Mouse (Mus musculus): ENCODE results near the gene Col25a1. TPM values are rescaled to one million over a fixed set of nuclear protein-coding genes. Genes with fewer than 3 reads are reported as not detected.

Gene Col25a1
- polyA plus RNA-seq, 1 experiment from 2014 or later, result 10.0 TPM

- Histone ChIP-seq H3K4me3 (no peak overlapping the region), H3K9ac (no peak overlapping the region), H3K36me3 (no peaks in the 10 kb centered on the region), H3K9me3 (replicated peaks) (no peaks in the 10 kb centered on the region), H3K4me2 (replicated peaks) (no peak overlapping the region), H3K4me1 (peaks cover 12% of the 10 kb centered on the region), H3K27me3 (no peaks in the 10 kb centered on the region), H3K27ac (no peak overlapping the region)
- WGBS, result 42% methylated on average over 8 of the region's 8 CpGs
- no peak for ATAC-seq (ENCODE audit: low FRiP score)
These were observed 273.5 kb downstream of the Col25a1 start for GRCm38 (mm10) chr3:130404525-130405409.

DNA sequence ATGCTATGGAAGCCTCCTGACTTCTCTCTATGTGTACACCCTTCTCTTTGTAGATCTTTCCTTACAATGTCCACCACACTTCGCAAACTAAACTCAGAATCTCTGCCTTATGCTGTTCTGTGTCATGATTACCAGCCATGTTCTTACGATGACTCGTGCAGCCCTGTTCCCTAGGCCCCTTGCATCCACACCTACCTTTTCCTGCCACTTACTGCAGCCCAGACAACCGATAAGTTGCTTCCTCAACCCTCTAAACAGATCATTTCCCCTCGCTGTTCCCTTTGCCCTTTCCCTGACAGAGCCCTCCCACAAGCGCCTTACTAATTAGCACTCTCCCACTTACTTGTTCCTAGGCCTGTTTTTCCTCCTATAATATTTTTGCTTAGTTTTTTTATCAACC is 275.9 kb downstream of the Col25a1 start:
- Histone ChIP-seq H3K4me3 (no peak overlapping the region), H3K36me3 (no peaks in the 10 kb centered on the region), H3K4me2 (replicated peaks) (no peak overlapping the region), H3K27ac (no peak overlapping the region), H3K4me1 (peaks cover 4% of the 10 kb centered on the region), H3K27me3 (no peaks in the 10 kb centered on the region), H3K9ac (no peak overlapping the region), H3K9me3 (replicated peaks) (no peaks in the 10 kb centered on the region)
- WGBS, result 70% methylated on average over 6 of the region's 6 CpGs
- no peak for ATAC-seq (ENCODE audit: low FRiP score)

DNA sequence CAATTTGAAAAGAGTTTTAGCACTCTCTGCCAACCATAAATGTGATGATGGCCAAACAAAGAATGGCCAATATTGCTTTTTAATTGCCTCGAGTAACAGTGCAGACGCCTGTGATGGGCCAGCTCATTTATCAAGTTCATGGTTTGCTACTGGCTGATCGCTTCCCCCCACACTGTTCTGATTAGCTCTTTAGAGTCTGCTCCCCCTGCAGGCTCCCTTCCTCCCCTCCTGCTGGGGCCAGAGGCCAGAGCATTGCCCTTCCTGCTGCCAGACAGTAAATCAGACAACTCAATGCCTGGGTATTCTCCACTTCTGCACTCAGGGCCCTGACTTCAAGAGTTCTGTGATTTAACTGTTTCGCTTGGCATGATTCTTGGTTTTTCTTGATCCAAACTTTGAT is 281.9 kb downstream of the Col25a1 start:
- Histone ChIP-seq H3K9ac (no peak overlapping the region), H3K27ac (no peak overlapping the region), H3K9me3 (replicated peaks) (no peaks in the 10 kb centered on the region), H3K36me3 (no peaks in the 10 kb centered on the region), H3K4me2 (replicated peaks) (no peak overlapping the region), H3K27me3 (no peaks in the 10 kb centered on the region), H3K4me1 (peaks cover 3% of the 10 kb centered on the region; the same call in 1 of the 2 replicates), H3K4me3 (no peak overlapping the region)
- ATAC-seq (ENCODE audit: low FRiP score), result no peak
- WGBS, result 29% methylated on average over 4 of the region's 4 CpGs

- WGBS, result 83% methylated on average over 9 of the region's 9 CpGs
- no peak overlapping the region for H3K4me3 ChIP-seq
- H3K4me1 ChIP-seq, result no peaks in the 10 kb centered on the region
- H3K4me2 ChIP-seq (replicated peaks), result no peak overlapping the region
- no peaks in the 10 kb centered on the region for H3K9me3 ChIP-seq (replicated peaks)
- H3K9ac ChIP-seq, result no peak overlapping the region
- H3K36me3 ChIP-seq, result no peaks in the 10 kb centered on the region
- H3K27me3 ChIP-seq, result no peaks in the 10 kb centered on the region
- H3K27ac ChIP-seq, result no peak overlapping the region
- no peak for ATAC-seq (ENCODE audit: low FRiP score)
These were observed 287.6 kb downstream of the Col25a1 start for GRCm38 (mm10) chr3:130418951-130419350.

GRCm38 (mm10) chr3:130428796-130429195 is 297.5 kb downstream of the Col25a1 start:
- no peak overlapping the region for H3K4me3 ChIP-seq
- no peaks in the 10 kb centered on the region for H3K36me3 ChIP-seq
- no peak overlapping the region for H3K9ac ChIP-seq
- no peaks in the 10 kb centered on the region for H3K9me3 ChIP-seq (replicated peaks)
- H3K4me2 ChIP-seq (replicated peaks), result no peak overlapping the region
- WGBS, result 90% methylated on average over 4 of the region's 4 CpGs
- H3K27me3 ChIP-seq, result no peaks in the 10 kb centered on the region
- no peak for ATAC-seq (ENCODE audit: low FRiP score)
- no peaks in the 10 kb centered on the region for H3K4me1 ChIP-seq
- no peak overlapping the region for H3K27ac ChIP-seq

GRCm38 (mm10) chr3:130430052-130430451 is 298.8 kb downstream of the Col25a1 start:
- H3K36me3 ChIP-seq, result no peaks in the 10 kb centered on the region
- no peak overlapping the region for H3K4me3 ChIP-seq
- ATAC-seq (ENCODE audit: low FRiP score), result no peak
- no peak overlapping the region for H3K9ac ChIP-seq
- H3K9me3 ChIP-seq (replicated peaks), result no peaks in the 10 kb centered on the region
- H3K27ac ChIP-seq, result no peak overlapping the region
- no peaks in the 10 kb centered on the region for H3K27me3 ChIP-seq
- H3K4me2 ChIP-seq (replicated peaks), result no peak overlapping the region
- WGBS, result 76% methylated on average over 5 of the region's 5 CpGs
- H3K4me1 ChIP-seq, result no peaks in the 10 kb centered on the region

- Histone ChIP-seq H3K4me2 (replicated peaks) (no peak overlapping the region), H3K9ac (no peak overlapping the region), H3K27me3 (no peaks in the 10 kb centered on the region), H3K36me3 (no peaks in the 10 kb centered on the region), H3K4me3 (no peak overlapping the region), H3K27ac (no peak overlapping the region), H3K9me3 (replicated peaks) (no peaks in the 10 kb centered on the region), H3K4me1 (no peaks in the 10 kb centered on the region)
- no peak for ATAC-seq (ENCODE audit: low FRiP score)
- WGBS, result 86% methylated on average over 5 of the region's 5 CpGs
These were observed 301.5 kb downstream of the Col25a1 start for GRCm38 (mm10) chr3:130432818-130433217.

DNA sequence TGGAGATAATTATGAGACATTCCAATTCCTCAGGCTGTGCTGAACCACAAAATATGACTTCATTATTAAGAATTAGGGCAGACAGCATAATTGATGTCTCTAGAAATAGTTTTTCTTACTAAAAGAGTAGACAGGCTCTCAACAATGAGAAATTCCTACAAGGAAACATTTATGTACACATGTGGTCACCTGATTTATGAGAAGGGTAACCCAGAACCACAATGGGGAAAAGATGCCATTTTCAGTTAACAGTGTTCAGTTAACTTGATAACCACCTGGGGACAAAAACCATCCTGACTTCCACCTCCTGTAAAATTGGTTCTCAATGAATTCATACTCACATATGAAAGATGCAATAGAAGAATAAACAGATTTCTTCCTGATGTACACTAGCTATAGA is 305.7 kb downstream of the Col25a1 start:
- H3K4me1 ChIP-seq, result no peaks in the 10 kb centered on the region
- no peak overlapping the region for H3K4me2 ChIP-seq (replicated peaks)
- H3K9ac ChIP-seq, result no peak overlapping the region
- no peaks in the 10 kb centered on the region for H3K27me3 ChIP-seq
- no peak overlapping the region for H3K4me3 ChIP-seq
- H3K27ac ChIP-seq, result no peak overlapping the region
- no peaks in the 10 kb centered on the region for H3K9me3 ChIP-seq (replicated peaks)
- H3K36me3 ChIP-seq, result no peaks in the 10 kb centered on the region
- no peak for ATAC-seq (ENCODE audit: low FRiP score)

GRCm38 (mm10) chr3:130439767-130440166 is 308.5 kb downstream of the Col25a1 start:
- 81% methylated on average over 6 of the region's 6 CpGs for WGBS
- no peaks in the 10 kb centered on the region for H3K4me1 ChIP-seq
- no peaks in the 10 kb centered on the region for H3K36me3 ChIP-seq
- no peak overlapping the region for H3K27ac ChIP-seq
- H3K4me3 ChIP-seq, result no peak overlapping the region
- H3K9ac ChIP-seq, result no peak overlapping the region
- H3K27me3 ChIP-seq, result no peaks in the 10 kb centered on the region
- no peak overlapping the region for H3K4me2 ChIP-seq (replicated peaks)
- ATAC-seq (ENCODE audit: low FRiP score), result no peak
- no peaks in the 10 kb centered on the region for H3K9me3 ChIP-seq (replicated peaks)

DNA sequence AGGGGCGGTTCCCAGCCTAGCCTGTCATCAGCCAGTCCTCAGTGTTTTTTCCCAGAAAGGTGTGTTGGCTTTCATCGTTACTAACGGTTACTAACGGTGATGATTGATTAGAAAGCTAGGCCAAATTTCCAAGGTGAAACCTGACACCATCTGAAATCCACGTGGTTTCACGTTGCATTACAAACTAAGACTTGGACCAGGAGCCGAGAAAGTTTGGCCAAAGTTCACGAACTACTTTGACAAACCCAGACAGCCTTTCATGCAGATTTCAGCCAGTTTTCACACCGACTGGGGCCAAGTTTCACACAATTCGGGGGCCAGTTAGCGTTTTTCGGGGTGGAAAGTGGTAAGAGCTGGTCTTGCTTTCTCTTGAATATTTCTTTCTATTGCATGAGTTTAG is 309.4 kb downstream of the Col25a1 start:
- 67% methylated on average over 12 of the region's 12 CpGs for WGBS
- no peak overlapping the region for H3K27ac ChIP-seq
- H3K9me3 ChIP-seq (replicated peaks), result no peaks in the 10 kb centered on the region
- no peaks in the 10 kb centered on the region for H3K27me3 ChIP-seq
- no peak for ATAC-seq (ENCODE audit: low FRiP score)
- no peak overlapping the region for H3K4me2 ChIP-seq (replicated peaks)
- H3K4me3 ChIP-seq, result no peak overlapping the region
- no peaks in the 10 kb centered on the region for H3K4me1 ChIP-seq
- no peaks in the 10 kb centered on the region for H3K36me3 ChIP-seq
- no peak overlapping the region for H3K9ac ChIP-seq

GRCm38 (mm10) chr3:130443842-130444627 is 312.7 kb downstream of the Col25a1 start:
- 64% methylated on average over 13 of the region's 13 CpGs for WGBS
- H3K27ac ChIP-seq, result no peak overlapping the region

GRCm38 (mm10) chr3:130449864-130450263 is 318.6 kb downstream of the Col25a1 start:
- Histone ChIP-seq H3K4me3 (no peak overlapping the region), H3K4me1 (peaks cover 3% of the 10 kb centered on the region; the same call in 1 of the 2 replicates), H3K36me3 (no peaks in the 10 kb centered on the region), H3K4me2 (replicated peaks) (no peak overlapping the region), H3K27me3 (no peaks in the 10 kb centered on the region), H3K9ac (no peak overlapping the region), H3K27ac (no peak overlapping the region), H3K9me3 (replicated peaks) (no peaks in the 10 kb centered on the region)
- WGBS, result 65% methylated on average over 7 of the region's 7 CpGs
- no peak for ATAC-seq (ENCODE audit: low FRiP score)

More at GRCm38 (mm10) chr3:130443842-130444627, 312.7 kb downstream of the Col25a1 start:
- no peaks in the 10 kb centered on the region for H3K36me3 ChIP-seq
- H3K4me3 ChIP-seq, result no peak overlapping the region
- H3K4me1 ChIP-seq, result no peaks in the 10 kb centered on the region
- ATAC-seq (ENCODE audit: low FRiP score), result no peak
- H3K27me3 ChIP-seq, result no peaks in the 10 kb centered on the region
- no peaks in the 10 kb centered on the region for H3K9me3 ChIP-seq (replicated peaks)
- no peak overlapping the region for H3K9ac ChIP-seq
- no peak overlapping the region for H3K4me2 ChIP-seq (replicated peaks)

Data from hindbrain, embryonic 12.5 days (tissue).